Mouse (Mus musculus) embryo, embryonic 9.5 days (tissue): ENCODE measurements at regions not wholly inside any gene's neighbourhood (a gene's known extent, or its start where the extent isn't known, plus 50 kb on each side); places are given as distances from the start of the nearest gene placed in this dataset.

Experiments used
- DNase-seq: peaks from one replicate; pipeline ENCODE4 v3.0.0-alpha.2; 2017; ENCODE audit errors: extremely low spot score

GRCm38 (mm10) chr14:100610017-100610760 is 325.7 kb upstream of the Klf12 start:
- DNase-seq, result no peak

- DNase-seq, result no peak
Observed at GRCm38 (mm10) chr14:100607109-100607508, 322.6 kb upstream of the Klf12 start.

DNA sequence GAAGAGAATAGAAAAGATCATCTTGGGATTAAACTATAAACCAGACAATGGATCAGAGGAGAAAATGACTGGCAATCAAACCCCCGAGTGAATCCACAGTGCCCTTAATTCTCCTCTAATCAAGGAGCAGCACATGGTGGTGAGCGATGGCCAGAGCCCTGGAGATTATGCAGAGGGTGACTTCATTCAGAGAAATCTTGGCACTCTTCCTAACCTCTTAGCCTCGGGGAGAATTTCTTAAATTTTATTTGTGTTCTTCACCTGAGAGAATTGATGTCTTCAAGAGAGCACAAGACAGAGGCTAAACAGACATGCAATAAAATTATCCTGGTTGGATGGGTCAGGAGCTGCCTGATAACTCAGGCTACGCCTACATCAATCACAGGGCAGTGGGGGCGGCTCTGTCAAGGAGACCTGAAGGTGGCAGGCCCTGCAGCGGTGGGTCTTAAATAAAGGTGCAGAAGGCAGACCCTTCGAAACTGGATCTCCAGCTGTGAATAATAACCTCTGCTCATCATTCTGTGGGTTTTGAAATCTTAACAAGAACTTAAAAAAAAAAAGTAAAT is 316.5 kb upstream of the Klf12 start:
- DNase-seq, result no peak

GRCm38 (mm10) chr14:100570026-100570425 is 285.5 kb upstream of the Klf12 start:
- DNase-seq, result no peak

- no peak for DNase-seq
Observed at GRCm38 (mm10) chr14:100561884-100562283, 277.4 kb upstream of the Klf12 start.

DNA sequence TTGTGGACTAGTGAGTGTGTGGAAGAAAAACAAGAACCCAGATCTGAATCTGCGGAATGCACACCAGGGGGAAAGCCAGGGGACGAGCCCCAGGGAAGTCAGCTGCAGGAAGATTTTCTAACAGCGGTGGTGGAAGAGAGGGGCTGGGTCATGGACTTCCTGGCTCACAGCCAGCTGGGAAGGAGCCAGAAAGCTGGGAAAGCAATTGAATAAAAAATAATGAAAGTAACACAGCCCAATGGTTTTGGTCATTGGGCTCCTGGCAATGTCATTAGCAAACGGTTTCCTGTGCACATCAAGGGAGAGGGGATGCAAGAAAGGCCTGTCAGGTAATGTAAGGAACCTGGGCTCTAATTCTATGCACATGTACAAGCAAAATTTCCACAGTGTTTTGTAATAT is 273.9 kb upstream of the Klf12 start:
- no peak for DNase-seq

GRCm38 (mm10) chr14:100552466-100552865 is 268.0 kb upstream of the Klf12 start:
- no peak for DNase-seq

GRCm38 (mm10) chr14:100550266-100550665 is 265.8 kb upstream of the Klf12 start:
- DNase-seq, result no peak

DNA sequence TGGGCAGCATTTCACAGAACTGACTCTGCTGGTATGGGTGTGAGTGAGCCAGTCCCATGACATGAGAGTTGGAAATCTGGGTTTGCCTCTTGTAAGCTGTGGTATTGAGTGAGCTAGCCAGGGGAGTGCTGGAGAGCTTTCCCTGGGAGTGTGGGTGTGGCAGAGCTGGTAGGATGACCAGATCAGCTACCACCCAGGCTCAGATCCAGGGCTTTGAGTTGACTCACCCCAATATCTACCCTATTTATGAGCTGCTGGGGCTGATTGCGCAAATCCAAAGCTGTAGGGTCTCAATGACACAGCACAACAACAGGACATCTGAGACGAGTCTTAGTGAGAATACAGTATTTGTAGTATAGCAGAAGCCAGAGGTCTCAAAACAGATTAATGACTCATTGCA is 245.7 kb upstream of the Klf12 start:
- DNase-seq, result no peak

DNA sequence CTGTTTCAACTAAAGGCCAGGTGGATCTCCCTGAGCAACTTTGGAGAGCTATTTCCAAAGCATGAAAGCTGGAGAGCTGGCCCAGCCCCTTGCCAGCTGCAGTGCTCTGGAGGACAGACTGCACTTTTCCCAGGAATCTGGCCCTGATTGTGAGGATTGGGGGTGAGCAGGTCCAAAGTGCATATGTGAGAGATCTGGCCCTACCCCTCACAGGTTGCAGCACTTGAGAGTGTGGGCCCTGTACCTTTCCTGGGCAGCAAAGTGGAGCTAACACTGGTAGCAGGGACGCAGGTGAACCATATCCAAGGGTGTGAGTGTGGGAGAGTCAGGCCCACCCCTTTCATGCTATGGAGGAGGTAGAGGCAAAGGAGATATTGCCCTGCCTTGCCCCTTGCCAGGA is 245.3 kb upstream of the Klf12 start:
- no peak for DNase-seq

DNA sequence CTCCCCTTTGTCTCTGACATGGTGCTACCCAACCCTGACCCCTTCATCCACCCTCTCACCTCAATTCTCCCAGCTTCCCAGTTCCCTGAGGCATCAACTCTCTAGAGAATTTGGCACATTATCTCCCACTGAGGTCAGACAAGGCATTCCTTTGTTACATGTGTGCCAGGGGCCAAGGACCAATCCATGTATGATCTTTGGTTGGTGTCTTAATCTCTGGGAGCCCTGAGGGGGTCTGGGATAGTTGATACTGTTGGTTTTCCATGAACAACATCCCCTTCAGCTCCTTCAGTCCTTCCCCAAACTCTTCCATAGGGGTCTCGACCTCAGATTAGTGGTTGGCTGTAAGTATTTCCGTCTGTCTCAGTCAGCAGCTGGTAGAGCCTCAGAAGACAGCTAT is 224.9 kb upstream of the Klf12 start:
- peak; percentile 25 for DNase-seq

GRCm38 (mm10) chr14:100508087-100508486 is 223.6 kb upstream of the Klf12 start:
- no peak for DNase-seq

- no peak for DNase-seq
Observed at GRCm38 (mm10) chr14:100507616-100508015, 223.1 kb upstream of the Klf12 start.

- DNase-seq, result no peak
Observed at GRCm38 (mm10) chr14:100488837-100489236, 204.4 kb upstream of the Klf12 start.

DNA sequence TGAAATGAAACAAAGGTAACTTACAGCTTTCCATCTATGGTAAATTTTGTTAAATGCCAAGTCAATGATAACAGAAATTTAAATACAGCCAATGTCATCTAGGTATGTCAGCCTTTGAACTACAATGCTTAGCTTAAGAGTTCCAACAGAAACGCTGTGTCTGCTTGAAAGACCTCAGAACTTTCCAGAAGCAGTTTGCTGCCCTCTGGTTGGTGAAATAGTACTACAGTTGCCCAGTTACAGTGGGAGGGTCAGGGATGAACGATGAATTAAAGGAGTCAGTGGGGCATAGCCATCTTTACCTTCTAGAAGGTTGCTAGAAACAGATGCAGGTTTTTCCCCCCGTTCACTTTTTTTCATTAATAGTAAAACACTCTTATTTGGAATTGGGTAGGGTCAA is 201.0 kb upstream of the Klf12 start:
- no peak for DNase-seq

DNA sequence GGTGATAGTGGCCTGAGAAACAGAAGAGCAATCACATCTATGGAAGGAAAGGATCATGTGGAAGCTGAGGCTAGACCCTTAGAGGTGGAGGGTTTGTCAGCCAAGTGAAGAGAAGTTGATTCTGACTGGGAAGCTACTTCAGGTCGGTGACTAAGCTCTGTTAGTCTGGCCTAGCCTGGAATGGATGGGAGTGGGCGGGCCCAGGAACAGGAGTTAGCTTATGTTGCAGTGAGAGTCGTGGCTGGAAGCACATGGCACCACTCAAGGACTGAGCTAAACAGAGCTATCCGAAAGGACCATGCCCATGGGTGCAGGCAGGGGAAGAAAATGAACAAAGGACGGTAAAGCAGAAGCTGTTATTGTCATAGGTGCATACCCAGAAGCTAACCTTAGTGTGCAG is 199.6 kb upstream of the Klf12 start:
- DNase-seq, result no peak

- DNase-seq, result peak; percentile 31
Observed at GRCm38 (mm10) chr14:100477595-100478380, 193.3 kb upstream of the Klf12 start.

- no peak for DNase-seq
Observed at GRCm38 (mm10) chr14:100468311-100468710, 183.8 kb upstream of the Klf12 start.

DNA sequence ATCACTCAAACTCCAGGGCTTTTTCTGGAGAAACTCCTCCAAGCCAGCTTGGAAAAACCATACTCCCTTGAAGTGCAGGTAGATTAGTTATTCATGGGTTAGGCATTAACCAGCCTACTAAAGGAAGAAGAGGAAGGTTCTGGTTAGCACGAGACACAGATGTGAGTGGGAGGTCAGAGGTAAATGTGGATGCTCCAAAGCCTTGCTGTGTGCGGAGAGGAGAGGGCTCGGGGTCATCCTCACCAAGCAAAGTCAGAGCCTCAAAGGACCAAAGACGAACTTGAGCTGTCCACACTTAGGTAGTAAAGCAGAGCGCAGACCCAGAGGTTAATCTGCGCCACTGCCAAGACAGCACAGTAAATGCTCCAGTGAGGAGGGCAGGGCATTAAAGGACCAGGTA is 177.8 kb upstream of the Klf12 start:
- DNase-seq, result no peak

DNA sequence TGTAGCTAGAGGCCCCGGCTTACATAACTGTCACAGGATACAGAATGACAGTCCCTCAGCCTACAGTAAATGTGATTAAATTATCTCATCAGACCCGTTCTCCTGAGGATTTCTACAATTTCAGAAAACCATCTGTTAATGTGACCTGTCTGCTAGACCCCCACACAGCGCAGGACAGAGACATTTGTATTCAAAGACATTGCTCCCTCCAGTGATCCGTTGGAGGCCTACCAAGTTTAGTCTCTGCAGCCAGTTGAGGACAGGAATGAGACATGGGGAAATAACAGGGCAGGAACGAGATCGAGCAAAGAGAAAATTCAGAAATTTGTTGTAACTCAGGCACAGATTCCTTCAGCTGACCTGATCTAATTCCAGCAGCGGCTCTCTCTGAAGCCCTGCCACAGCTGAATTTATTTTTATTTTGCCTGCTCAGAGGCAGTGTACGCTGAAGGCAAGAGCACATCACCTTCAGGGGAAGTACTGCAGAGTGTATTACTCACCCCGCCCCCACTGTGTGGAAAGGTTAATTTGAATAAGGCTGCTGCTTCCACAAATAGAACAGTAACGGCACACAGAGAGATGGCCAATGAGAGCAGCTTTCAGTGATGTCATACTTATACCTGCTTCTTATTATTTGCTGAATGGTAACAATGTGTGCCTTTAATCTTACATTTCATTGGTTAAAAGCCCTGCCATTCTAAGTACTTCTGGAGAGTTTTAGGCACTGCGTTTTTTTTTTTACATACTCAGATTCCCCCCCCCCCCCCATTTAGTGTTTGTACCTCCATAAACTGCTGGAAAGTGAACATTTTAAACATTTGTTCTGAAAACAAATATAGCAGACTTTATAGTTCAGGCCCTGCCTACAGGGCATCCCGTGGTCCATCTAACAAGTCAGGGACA is 176.9 kb upstream of the Klf12 start:
- DNase-seq, result peak; percentile 33

GRCm38 (mm10) chr14:100459601-100460290 is 175.3 kb upstream of the Klf12 start:
- peak; percentile 24 for DNase-seq
